8 mouse cellular contexts compared by ENCODE assay signal in the genomic region with DNA sequence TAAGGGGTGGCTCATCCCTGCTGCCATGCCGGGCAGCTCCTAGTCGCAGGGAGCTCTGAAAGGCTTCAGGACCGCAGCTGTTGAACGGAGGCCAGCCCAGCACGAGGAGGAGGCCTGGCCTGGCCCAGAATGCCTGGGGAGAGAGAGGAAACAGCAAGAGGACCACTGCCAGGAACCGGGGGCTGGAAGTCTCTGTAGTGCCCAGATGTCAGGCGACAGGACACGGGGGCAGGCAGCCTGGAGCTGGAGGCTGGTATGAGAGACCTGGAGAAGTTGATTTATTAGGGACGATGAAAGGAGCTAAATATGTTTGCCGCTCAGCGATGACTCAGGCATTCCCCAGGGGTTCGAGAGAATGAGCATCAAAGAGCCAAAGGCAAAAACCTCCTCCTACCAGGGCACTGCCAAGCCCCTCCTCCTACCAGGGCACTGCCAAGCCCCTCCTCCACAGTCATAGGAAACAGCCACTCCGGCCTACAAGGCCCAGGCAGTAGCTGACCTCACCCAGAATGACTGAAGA. TPM values are rescaled to one million over a fixed set of nuclear protein-coding genes. Genes with fewer than 3 reads are reported as not detected.
DNase-seq lines count a peak whose midpoint lies in the region; ATAC-seq and TF ChIP-seq lines count a peak whose summit lies in the region.
"Had no signal": no experiment of that assay in that cellular context is flagged by ENCODE, and none has a peak within 500 bp of the region (broad histone marks: within the 10 kb centered on the region; RNA-seq: fewer than 3 reads in every experiment).

No protein-coding gene starts in this region.

- 10% methylated on average over 13 of the region's 13 CpGs for WGBS in bone marrow, adult 2 months
- 39% methylated on average over 13 of the region's 13 CpGs for WGBS in hindbrain, embryonic 12.5 days
- WGBS in neural tube, embryonic 13.5 days = 16% methylated on average over 13 of the region's 13 CpGs

- H3K27ac ChIP-seq in bone marrow, adult 2 months (ENCODE audit: control insufficient read depth, insufficient read depth, low read depth, low read length, poor library complexity) = 0 out of 2 replicates have a peak overlapping the region, but pooled peaks have one; percentile 17
- H3K27ac ChIP-seq in gastrocnemius, adult 2 months = peak overlapping the region; percentile 78
- H3K27ac ChIP-seq in hindbrain, embryonic 12.5 days = peak overlapping the region; percentile 57
- peak overlapping the region; percentile 80 for H3K27ac ChIP-seq in neural tube, embryonic 13.5 days (replicated peaks)
- H3K27ac ChIP-seq: macrophage had no signal

- H3K4me1 ChIP-seq in bone marrow, adult 2 months (ENCODE audit: control insufficient read depth, insufficient read depth, low read length) = no peaks in the 10 kb centered on the region
- peaks cover 12% of the 10 kb centered on the region for H3K4me1 ChIP-seq in hindbrain, embryonic 12.5 days
- peaks cover 20% of the 10 kb centered on the region for H3K4me1 ChIP-seq in neural tube, embryonic 13.5 days (replicated peaks)

- H3K27me3 ChIP-seq in hindbrain, embryonic 12.5 days = peaks cover 13% of the 10 kb centered on the region; the same call in 1 of the 2 replicates
- H3K27me3 ChIP-seq in neural tube, embryonic 13.5 days = peaks cover 3% of the 10 kb centered on the region; the same call in 1 of the 2 replicates

- peak; percentile 75 for DNase-seq in adipocyte (ENCODE audit: low spot score)
- peak; percentile 84 for DNase-seq in gastrocnemius, adult 2 months
- DNase-seq in layer of hippocampus, postnatal 14 days (ENCODE audit: low spot score in 2 of 2) = peak; percentile 54 to 55
- no peak for DNase-seq in thymus, postnatal 0 days (ENCODE audit: low spot score)

- no peak overlapping the region for H3K4me2 ChIP-seq in hindbrain, embryonic 12.5 days (replicated peaks)
- no peak overlapping the region for H3K4me2 ChIP-seq in neural tube, embryonic 13.5 days

- H3K9ac ChIP-seq in hindbrain, embryonic 12.5 days = peak overlapping the region; percentile 32; the same call in 1 of the 2 replicates
- no peak overlapping the region for H3K9ac ChIP-seq in neural tube, embryonic 13.5 days

- intact Hi-C loops in gastrocnemius, adult 2 months (cut with DNase I) = loop anchor here (5.0 kb wide), 1 partner anchor 233 kb away; the partner anchor contains the start of gene Lgals2

- H3K9me3 ChIP-seq in hindbrain, embryonic 12.5 days (replicated peaks) = no peaks in the 10 kb centered on the region
- H3K9me3 ChIP-seq in neural tube, embryonic 13.5 days = no peaks in the 10 kb centered on the region

- no peak for TF ChIP-seq POLR2A in bone marrow, adult 2 months (IDR thresholded peaks at IDR 0.05; ENCODE audit: borderline replicate concordance, control insufficient read depth, low read depth, low read length)

- no peaks in the 10 kb centered on the region for H3K36me3 ChIP-seq in hindbrain, embryonic 12.5 days
- H3K36me3 ChIP-seq in neural tube, embryonic 13.5 days = no peaks in the 10 kb centered on the region

- no peak for TF ChIP-seq CTCF in bone marrow, adult 2 months (IDR thresholded peaks at IDR 0.05; ENCODE audit: control insufficient read depth, insufficient read depth, low read length)
- no peak for TF ChIP-seq CTCF in gastrocnemius, adult 2 months (IDR thresholded peaks at IDR 0.05)

- ATAC-seq in hindbrain, embryonic 12.5 days (ENCODE audit: low FRiP score) = peak; percentile 75; the same call in 1 of the 2 replicates
- peak; percentile 86 for ATAC-seq in neural tube, embryonic 13.5 days (ENCODE audit: low read depth)

- H3K4me3 ChIP-seq in bone marrow, adult 2 months (replicated peaks; ENCODE audit: control insufficient read depth, low read depth, low read length) = no peak overlapping the region
- peak overlapping the region; percentile 33 for H3K4me3 ChIP-seq in gastrocnemius, adult 2 months
- no peak overlapping the region for H3K4me3 ChIP-seq in hindbrain, embryonic 12.5 days
- H3K4me3 ChIP-seq in neural tube, embryonic 13.5 days = no peak overlapping the region

RNA-seq across cellular contexts. Expression of gene Cyth4, which starts 27.6 kb away (rescaled TPM):
- polyA plus RNA-seq in bone marrow, adult 2 months (2011; ENCODE audit: insufficient read depth, insufficient read length, low replicate concordance, missing spikeins) = 49.8 and 105 TPM in 2 replicates
- 1 to 10 TPM; 1.9 TPM for total RNA-seq in gastrocnemius, adult 2 months (2021)
- polyA plus RNA-seq in hindbrain, embryonic 12.5 days (2016; fragmentation: Nextera tagmentation; extraction: Ambion mirVana) = 6.3 and 7.8 TPM in 2 replicates
- total RNA-seq in layer of hippocampus, postnatal 14 days (2021) = 10 to 100 TPM; 16.9 to 18.0 TPM
- 7.3 and 7.7 TPM in 2 replicates for polyA plus RNA-seq in neural tube, embryonic 13.5 days (2015; fragmentation: Nextera tagmentation; extraction: Ambion mirVana)
- polyA plus RNA-seq in thymus, postnatal 0 days (2015; fragmentation: Nextera tagmentation; extraction: Ambion mirVana) = 23.0 and 23.7 TPM in 2 replicates

RNA-seq across cellular contexts. Expression of gene Rac2, which starts 51.9 kb away (rescaled TPM):
- 94.5 and 156 TPM in 2 replicates for polyA plus RNA-seq in bone marrow, adult 2 months (2011; ENCODE audit: insufficient read depth, insufficient read length, low replicate concordance, missing spikeins)
- 1 to 10 TPM; 1.4 to 1.7 TPM for total RNA-seq in gastrocnemius, adult 2 months (2021)
- polyA plus RNA-seq in hindbrain, embryonic 12.5 days (2016; fragmentation: Nextera tagmentation; extraction: Ambion mirVana) = 4.9 and 5.7 TPM in 2 replicates
- 1 to 10 TPM; 2.5 to 3.5 TPM for total RNA-seq in layer of hippocampus, postnatal 14 days (2021)
- polyA plus RNA-seq in neural tube, embryonic 13.5 days (2015; fragmentation: Nextera tagmentation; extraction: Ambion mirVana) = 6.4 and 8.8 TPM in 2 replicates
- polyA plus RNA-seq in thymus, postnatal 0 days (2015; fragmentation: Nextera tagmentation; extraction: Ambion mirVana) = 662 and 779 TPM in 2 replicates

Comparison
In these comparisons a context has a peak if more than half of its experiments do, and no peak if none do; other contexts are left out.
1. H3K27ac ChIP-seq: peak in every context shown above with its lines; median percentile 80 in neural tube, embryonic 13.5 days; 78 in gastrocnemius, adult 2 months; 57 in hindbrain, embryonic 12.5 days; 17 in bone marrow, adult 2 months.